11 mouse cellular contexts compared by ENCODE assay signal in genomic region chr5:135917327-135918058, GRCm38 (mm10). TPM values are rescaled to one million over a fixed set of nuclear protein-coding genes. Genes with fewer than 3 reads are reported as not detected.
A peak's percentile ranks its signal among the peaks of the same experiment; 100 is the strongest.
DNase-seq lines count a peak whose midpoint lies in the region; TF ChIP-seq lines count a peak whose summit lies in the region.
"Had no signal": no experiment of that assay in that cellular context is flagged by ENCODE, and none has a peak within 500 bp of the region (broad histone marks: within the 10 kb centered on the region; RNA-seq: fewer than 3 reads in every experiment).

No protein-coding gene starts in this region.

- peak; percentile 14 to 24 for DNase-seq in cerebellum, adult 2 months
- no peak for DNase-seq in cerebellum, adult 18-20 months
- peak; percentile 46 for DNase-seq in kidney, adult 2 months
- no peak for DNase-seq in kidney, adult 11 months
- no peak for DNase-seq in testis, postnatal 14 days (ENCODE audit: low spot score)
- DNase-seq in splenic B cell, adult 2 months (ENCODE audit: low read depth, low spot score) = peak; percentile 36
- DNase-seq in ovary, postnatal 10 days (ENCODE audit: low spot score) = no peak
- DNase-seq: right cerebral cortex, adult 18-20 months had no signal

- peak; percentile 28; the same call in 1 of the 2 replicates for TF ChIP-seq CTCF in cerebellum, adult 2 months (IDR thresholded peaks at IDR 0.05; ENCODE audit: borderline replicate concordance, insufficient read depth, low read depth, low read length)
- TF ChIP-seq CTCF in kidney, adult 2 months (conservative IDR thresholded peaks at IDR 0.05; ENCODE audit: insufficient read depth, insufficient read length, low read depth, low read length) = 0 out of 2 replicates have a peak, but pooled peaks have one; percentile 18
- TF ChIP-seq CTCF in testis, adult 2 months (IDR thresholded peaks at IDR 0.05; ENCODE audit: control insufficient read depth, insufficient read depth, insufficient replicate concordance, low read depth, low read length) = peak; percentile 18; the same call in 1 of the 2 replicates

- H3K27me3 ChIP-seq in cerebellum, adult 2 months (ENCODE audit: control insufficient read depth, insufficient read depth, low read length) = no peaks in the 10 kb centered on the region
- no peaks in the 10 kb centered on the region for H3K27me3 ChIP-seq in kidney, adult 2 months (replicated peaks; ENCODE audit: control insufficient read depth, insufficient read depth, low read length)
- H3K27me3 ChIP-seq in testis, adult 2 months (ENCODE audit: control insufficient read depth, insufficient read depth, low read length) = no peaks in the 10 kb centered on the region
- H3K27me3 ChIP-seq in splenic B cell, adult 2 months (ENCODE audit: control insufficient read depth, insufficient read depth, low read length, poor library complexity, severe bottlenecking) = no peaks in the 10 kb centered on the region
- H3K27me3 ChIP-seq: midbrain, embryonic 13.5 days had no signal

- TF ChIP-seq POLR2A in cerebellum, adult 2 months (IDR thresholded peaks at IDR 0.05; ENCODE audit: borderline replicate concordance, insufficient read depth, low read length) = no peak
- TF ChIP-seq POLR2A in kidney, adult 2 months (IDR thresholded peaks at IDR 0.05; ENCODE audit: low read depth, low read length) = no peak
- no peak for TF ChIP-seq POLR2A in testis, adult 2 months (IDR thresholded peaks at IDR 0.05; ENCODE audit: control insufficient read depth, low read depth, low read length)

- 92% methylated on average over 8 of the region's 8 CpGs for WGBS in cerebellum, adult 2 months
- WGBS in kidney, adult 2 months = 87% methylated on average over 8 of the region's 8 CpGs

- H3K36me3 ChIP-seq in kidney, adult 2 months (ENCODE audit: control insufficient read depth, insufficient read depth, low read length) = no peaks in the 10 kb centered on the region; the same call in 1 of the 2 replicates
- H3K36me3 ChIP-seq in testis, adult 2 months (ENCODE audit: control insufficient read depth, insufficient read depth, low read length) = no peaks in the 10 kb centered on the region
- H3K36me3 ChIP-seq in splenic B cell, adult 2 months (ENCODE audit: control insufficient read depth, insufficient read depth, low read length, poor library complexity, severe bottlenecking) = peaks cover 6% of the 10 kb centered on the region; the same call in 1 of the 2 replicates

- no peak overlapping the region for H3K4me3 ChIP-seq in cerebellum, adult 2 months (replicated peaks; ENCODE audit: insufficient read depth, low read depth, low read length)
- no peak overlapping the region for H3K4me3 ChIP-seq in kidney, adult 2 months (ENCODE audit: insufficient read depth, low read depth, low read length)
- no peak overlapping the region for H3K4me3 ChIP-seq in testis, adult 2 months (ENCODE audit: control insufficient read depth, low read depth, low read length)
- H3K4me3 ChIP-seq: limb, embryonic 10.5 days; midbrain, embryonic 13.5 days had no signal

- 0 out of 2 replicates have a peak overlapping the region, but pooled peaks have one; percentile 26 for H3K27ac ChIP-seq in cerebellum, adult 2 months (ENCODE audit: insufficient read depth, low read length)
- H3K27ac ChIP-seq in kidney, adult 2 months (ENCODE audit: insufficient read depth, low read depth, low read length) = no peak overlapping the region
- no peak overlapping the region for H3K27ac ChIP-seq in testis, adult 2 months (ENCODE audit: control insufficient read depth, insufficient read depth, low read depth, low read length)
- H3K27ac ChIP-seq: limb, embryonic 10.5 days; midbrain, embryonic 13.5 days had no signal

- H3K4me1 ChIP-seq in cerebellum, adult 2 months (ENCODE audit: control insufficient read depth, insufficient read depth, low read length) = peaks cover 48% of the 10 kb centered on the region
- peaks cover 4% of the 10 kb centered on the region; the same call in 1 of the 2 replicates for H3K4me1 ChIP-seq in kidney, adult 2 months (ENCODE audit: control insufficient read depth, insufficient read depth, low read length)
- H3K4me1 ChIP-seq in testis, adult 2 months (ENCODE audit: control insufficient read depth, insufficient read depth, low read length) = 0 out of 2 replicates have a peak, but pooled peaks cover 2% of the 10 kb centered on the region
- H3K4me1 ChIP-seq: limb, embryonic 10.5 days had no signal

RNA-seq across cellular contexts. Expression of gene Ywhag, which starts 16.9 kb away (rescaled TPM):
- 445 and 493 TPM in 2 replicates for polyA plus RNA-seq in cerebellum, adult 2 months (2012; rRNA removed)
- 47.9 and 57.1 TPM in 2 replicates for polyA plus RNA-seq in kidney, adult 2 months (2012; rRNA removed)
- 13.3 and 17.8 TPM in 2 replicates for polyA plus RNA-seq in testis, adult 2 months (2012; rRNA removed)

RNA-seq across cellular contexts. Expression of gene Hspb1, which starts 29.8 kb away (rescaled TPM):
- polyA plus RNA-seq in cerebellum, adult 2 months (2012; rRNA removed) = 42.9 and 49.2 TPM in 2 replicates
- 77.2 and 77.8 TPM in 2 replicates for polyA plus RNA-seq in kidney, adult 2 months (2012; rRNA removed)
- polyA plus RNA-seq in testis, adult 2 months (2012; rRNA removed) = 49.6 and 51.0 TPM in 2 replicates

RNA-seq across cellular contexts. Expression of gene Ssc4d, which starts 56.8 kb away (rescaled TPM):
- 3.3 and 4.1 TPM in 2 replicates for polyA plus RNA-seq in cerebellum, adult 2 months (2012; rRNA removed)
- 4.3 and 5.0 TPM in 2 replicates for polyA plus RNA-seq in kidney, adult 2 months (2012; rRNA removed)
- 0.62 and 0.63 TPM in 2 replicates for polyA plus RNA-seq in testis, adult 2 months (2012; rRNA removed)

Comparison
In these comparisons a context has a peak if more than half of its experiments do, and no peak if none do; other contexts are left out.
1. DNase-seq: peak in cerebellum, adult 2 months (2 of 2), kidney, adult 2 months (single experiment) and splenic B cell, adult 2 months (single experiment); none in cerebellum, adult 18-20 months (0 of 2), kidney, adult 11 months (single experiment), testis, postnatal 14 days (single experiment) and ovary, postnatal 10 days (single experiment).
2. Peak in every context shown above with its lines, with median percentiles within 50 percentile points of each other: CTCF ChIP-seq.